Mouse (Mus musculus) liver, embryonic 14.5 days (tissue): ENCODE results near the gene Shank1. TPM values are rescaled to one million over a fixed set of nuclear protein-coding genes. Genes with fewer than 3 reads are reported as not detected.

Experiments
- ATAC-seq: fragments of 200-750 bp; cut with Nextera tagmentation; 2 replicates; pipeline ENCODE4 v1.8.0; 2017; ENCODE audit warnings: moderate number of reproducible peaks, mild to moderate bottlenecking, moderate library complexity; ENCODE audit not compliant: insufficient read depth
- DNase-seq, 3 experiments: peaks; one replicate each; pipeline ENCODE4 v3.0.0-alpha.2; 2012 to 2013; ENCODE audit warnings: low read depth in 3 of 3, low spot score in 3 of 3
- H3K27ac ChIP-seq: fragments of 300-500 bp; sonication (generic); 2 replicates; pipeline ENCODE4 v1.5.1; 2014; ENCODE audit warnings: moderate library complexity, mild to moderate bottlenecking, control low read depth, inconsistent platforms
- H3K27me3 ChIP-seq: fragments of 300-500 bp; sonication (generic); 2 replicates; pipeline ENCODE4 v1.6.1; 2014; ENCODE audit warnings: mild to moderate bottlenecking, low read length, moderate library complexity; ENCODE audit not compliant: control insufficient read depth, insufficient read depth
- H3K36me3 ChIP-seq: fragments of 300-500 bp; sonication (generic); replicated peaks from 2 replicates; pipeline ENCODE4 v1.6.1; 2014; ENCODE audit warnings: low read depth; ENCODE audit not compliant: control insufficient read depth, insufficient read depth
- H3K4me1 ChIP-seq, 2 experiments: fragments of 200-500 bp in 1 of 2; fragments of 300-500 bp in 1 of 2; sonication (generic) in 1 of 2; replicated peaks; 2 replicates each; pipeline ENCODE4 v1.6.1; 2012 to 2014; ENCODE audit warnings: antibody characterized with exemption in 1 of 2, inconsistent platforms in 1 of 2, low read length in 1 of 2; ENCODE audit not compliant: control insufficient read depth in 2 of 2, insufficient read depth in 2 of 2
- H3K4me2 ChIP-seq: fragments of 300-500 bp; sonication (generic); 2 replicates; pipeline ENCODE4 v1.6.1; 2014; ENCODE audit warnings: low read depth, mild to moderate bottlenecking, control low read depth, moderate library complexity
- H3K4me3 ChIP-seq, 2 experiments: fragments of 200-500 bp in 1 of 2; fragments of 300-500 bp in 1 of 2; sonication (generic) in 1 of 2; 2 replicates each; pipeline ENCODE4 v1.5.1; 2012 to 2014; ENCODE audit warnings: low read depth in 2 of 2, low read length in 2 of 2, mild to moderate bottlenecking in 2 of 2, control low read depth in 1 of 2, inconsistent platforms in 1 of 2, moderate library complexity in 1 of 2; ENCODE audit not compliant: insufficient read depth in 1 of 2
- H3K9ac ChIP-seq: fragments of 300-500 bp; sonication (generic); replicated peaks from 2 replicates; pipeline ENCODE4 v1.6.1; 2014; ENCODE audit warnings: mild to moderate bottlenecking, control low read depth, moderate library complexity
- H3K9me3 ChIP-seq: fragments of 300-500 bp; sonication (generic); 2 replicates; pipeline ENCODE4 v1.6.1; 2016; ENCODE audit warnings: low read length, mixed read lengths; ENCODE audit not compliant: control insufficient read depth
- CTCF ChIP-seq: IDR thresholded peaks from 2 replicates; pipeline ENCODE4 v1.5.1; 2016; ENCODE audit warnings: antibody characterized with exemption, low read depth, control low read depth
- EP300 ChIP-seq: IDR thresholded peaks from 2 replicates; pipeline ENCODE4 v1.6.1; 2016; ENCODE audit warnings: antibody characterized with exemption, low read depth
- WGBS: fragments of 180-500 bp; shearing (Covaris S2); extraction: QIAGEN DNeasy Blood & Tissue Kit; methylation state at CpG from one replicate; pipeline ENCODE4 v1.1.7; 2014; ENCODE audit not compliant: insufficient replicate concordance; 5-methylcytosine and 5-hydroxymethylcytosine counted together
- polyA plus RNA-seq, 2 experiments: library from polyadenylated mRNA; depleted of rRNA in 1 of 2; stranded (reverse) in 1 of 2; unstranded in 1 of 2; fragments of >200 nt; fragmentation: Nextera tagmentation in 1 of 2; extraction: Ambion mirVana in 1 of 2; gene quantifications; 2 replicates each; pipeline versions ENCODE4 v1.2.1 to v1.2.3; 2012 to 2014

The Shank1 gene
- polyA plus RNA-seq, 2 experiments, result 0.04 TPM; not detected in 1

GRCm38 (mm10) chr7:44269397-44269796 lies 40.7 kb upstream of the Shank1 start:
- H3K4me1 ChIP-seq, result no peaks in the 10 kb centered on the region
- H3K27me3 ChIP-seq, result no peaks in the 10 kb centered on the region; the same call in 1 of the 2 replicates
- H3K4me2 ChIP-seq, result no peak overlapping the region
- no peak overlapping the region for H3K4me3 ChIP-seq
- no peak for TF ChIP-seq CTCF
- TF ChIP-seq EP300, result no peak
- H3K36me3 ChIP-seq, result no peaks in the 10 kb centered on the region
- no peak for DNase-seq
- no peak for ATAC-seq
- H3K27ac ChIP-seq, result no peak overlapping the region
- H3K9ac ChIP-seq, result no peak overlapping the region
- no peaks in the 10 kb centered on the region for H3K9me3 ChIP-seq
- WGBS, result 34% methylated on average over 2 of the region's 2 CpGs

GRCm38 (mm10) chr7:44271309-44271708 lies 38.7 kb upstream of the Shank1 start:
- DNase-seq, result no peak
- Histone ChIP-seq H3K4me3 (no peak overlapping the region), H3K9me3 (no peaks in the 10 kb centered on the region), H3K27me3 (no peaks in the 10 kb centered on the region; the same call in 1 of the 2 replicates), H3K4me2 (no peak overlapping the region), H3K27ac (no peak overlapping the region), H3K36me3 (no peaks in the 10 kb centered on the region), H3K4me1 (no peaks in the 10 kb centered on the region), H3K9ac (no peak overlapping the region)
- WGBS, result 51% methylated on average over 2 of the region's 2 CpGs
- TF ChIP-seq CTCF (no peak), EP300 (no peak)
- no peak for ATAC-seq

GRCm38 (mm10) chr7:44272546-44272945 lies 37.5 kb upstream of the Shank1 start:
- ATAC-seq (no peak), DNase-seq (no peak)
- no peaks in the 10 kb centered on the region for H3K9me3 ChIP-seq
- H3K36me3 ChIP-seq, result no peaks in the 10 kb centered on the region
- H3K4me2 ChIP-seq, result no peak overlapping the region
- H3K4me3 ChIP-seq, result no peak overlapping the region
- 52% methylated on average over 7 of the region's 7 CpGs for WGBS
- H3K4me1 ChIP-seq, result no peaks in the 10 kb centered on the region
- no peak for TF ChIP-seq EP300
- no peak for TF ChIP-seq CTCF
- no peaks in the 10 kb centered on the region; the same call in 1 of the 2 replicates for H3K27me3 ChIP-seq
- H3K27ac ChIP-seq, result no peak overlapping the region
- H3K9ac ChIP-seq, result no peak overlapping the region

GRCm38 (mm10) chr7:44273446-44273845 lies 36.6 kb upstream of the Shank1 start:
- H3K36me3 ChIP-seq, result no peaks in the 10 kb centered on the region
- no peak for TF ChIP-seq EP300
- TF ChIP-seq CTCF, result no peak
- DNase-seq, result no peak
- no peaks in the 10 kb centered on the region for H3K4me1 ChIP-seq
- no peaks in the 10 kb centered on the region for H3K9me3 ChIP-seq
- H3K27ac ChIP-seq, result no peak overlapping the region
- no peak overlapping the region for H3K4me2 ChIP-seq
- no peak for ATAC-seq
- H3K27me3 ChIP-seq, result no peaks in the 10 kb centered on the region; the same call in 1 of the 2 replicates
- H3K9ac ChIP-seq, result no peak overlapping the region
- H3K4me3 ChIP-seq, result no peak overlapping the region
- 47% methylated on average over 7 of the region's 7 CpGs for WGBS

GRCm38 (mm10) chr7:44274096-44274495 lies 36.0 kb upstream of the Shank1 start:
- H3K4me3 ChIP-seq, result no peak overlapping the region
- no peak for DNase-seq

More at GRCm38 (mm10) chr7:44274096-44274495, 36.0 kb upstream of the Shank1 start:
- WGBS, result 43% methylated on average over 11 of the region's 11 CpGs
- H3K4me2 ChIP-seq, result no peak overlapping the region
- H3K9me3 ChIP-seq, result no peaks in the 10 kb centered on the region
- TF ChIP-seq EP300 (no peak), CTCF (no peak)
- no peak overlapping the region for H3K9ac ChIP-seq
- no peak overlapping the region for H3K27ac ChIP-seq
- no peak for ATAC-seq
- no peaks in the 10 kb centered on the region for H3K36me3 ChIP-seq
- H3K4me1 ChIP-seq, result no peaks in the 10 kb centered on the region
- H3K27me3 ChIP-seq, result no peaks in the 10 kb centered on the region; the same call in 1 of the 2 replicates
